Mouse (Mus musculus) neutrophil, adult 83 days (primary cell): ENCODE measurements around the gene Slco1b2. TPM values are rescaled to one million over a fixed set of nuclear protein-coding genes. Genes with fewer than 3 reads are reported as not detected.

ENCODE experiments used
- total RNA-seq, 2 experiments: library from RNA; stranded (reverse); gene quantifications; one replicate each; pipeline ENCODE4 v1.2.4; 2023

The Slco1b2 gene
- total RNA-seq: not detected

GRCm38 (mm10) chr6:141629291-141629690 lies at the start of gene Slco1b2:
Gene Slco1b2, plus strand, starts transcription at chr6:141629518.

Other genes with a start within 250 kb of the Slco1b2 start
- gene Slco1c1, start 105.2 kb upstream of the Slco1b2 start, total RNA-seq: not detected
- not detected for gene Gm5724, start 144.3 kb downstream of the Slco1b2 start, total RNA-seq
- not detected for gene Slco1a4, start 226.7 kb downstream of the Slco1b2 start, total RNA-seq